In genomic region chr7:45739820-45740219, GRCm38 (mm10) we compare ENCODE assay signal across 1 mouse cellular context.
TF ChIP-seq lines count a peak whose summit lies in the region.

No protein-coding gene starts in this region.

TF ChIP-seq in MEL, 35 proteins besides CTCF, POLR2A, EP300 and RAD21 (continued from another document):
- TF ChIP-seq ETS1 (IDR thresholded peaks at IDR 0.05; ENCODE audit: low read depth, low read length) (0 out of 2 replicates have a peak, but pooled peaks have one; percentile 5), BHLHE40 (IDR thresholded peaks at IDR 0.05; ENCODE audit: borderline replicate concordance, low read depth, low read length) (no peak), ZKSCAN1 (IDR thresholded peaks at IDR 0.05; ENCODE audit: low read depth, low read length) (no peak), SIN3A (IDR thresholded peaks at IDR 0.05; ENCODE audit: low read length) (no peak; the same call in 1 of the 2 replicates), ELF1 (IDR thresholded peaks at IDR 0.05; ENCODE audit: low read depth, low read length) (no peak), ZC3H11A (IDR thresholded peaks at IDR 0.05; ENCODE audit: low read depth, low read length) (no peak)
